Comparison of ENCODE assay signal across 8 mouse cellular contexts in genomic region chr2:155472671-155473569, GRCm38 (mm10). TPM values are rescaled to one million over a fixed set of nuclear protein-coding genes. Genes with fewer than 3 reads are reported as not detected.
DNase-seq lines count a peak whose midpoint lies in the region; ATAC-seq lines count a peak whose summit lies in the region.

No protein-coding gene starts in this region.

- 1% methylated on average over 59 of the region's 71 CpGs for WGBS in hindbrain, embryonic 16.5 days

- H3K4me2 ChIP-seq in hindbrain, embryonic 16.5 days (ENCODE audit: low read length) = peak overlapping the region; percentile 69

- intact Hi-C loops in left cerebral cortex, postnatal 4 days (cut with DNase I) = no loop called here

- peak; percentile 24 for DNase-seq in layer of hippocampus, adult 11-12 months (ENCODE audit: low spot score)
- no peak for DNase-seq in layer of hippocampus, adult 9-10 months (ENCODE audit: low spot score)
- peak; percentile 43 to 55 for DNase-seq in cerebellum, postnatal 36 days
- peak; percentile 18 to 29 for DNase-seq in gastrocnemius, adult 8-10 months (ENCODE audit: low spot score in 2 of 2)
- peak; percentile 31 for DNase-seq in left cerebral cortex, postnatal 4 days
- DNase-seq in mesoderm, embryonic 11.5 days (ENCODE audit: low read depth, low spot score) = peak; percentile 74
- DNase-seq in skeletal muscle tissue, adult 2 months (ENCODE audit: low read depth, low spot score) = peak; percentile 59

- ATAC-seq in hindbrain, embryonic 16.5 days = peak; percentile 69

- no peaks in the 10 kb centered on the region for H3K9me3 ChIP-seq in hindbrain, embryonic 16.5 days (ENCODE audit: control insufficient read depth, low read length)

- peaks cover 14% of the 10 kb centered on the region for H3K4me1 ChIP-seq in hindbrain, embryonic 16.5 days (ENCODE audit: control insufficient read depth, insufficient read depth, low read depth, low read length)

- H3K4me3 ChIP-seq in hindbrain, embryonic 16.5 days (ENCODE audit: low read length) = peak overlapping the region; percentile 92

- H3K27me3 ChIP-seq in hindbrain, embryonic 16.5 days (replicated peaks; ENCODE audit: control insufficient read depth, insufficient read depth, low read length) = no peaks in the 10 kb centered on the region

- peak overlapping the region; percentile 98 for H3K9ac ChIP-seq in hindbrain, embryonic 16.5 days (ENCODE audit: low read depth, low read length)

- H3K27ac ChIP-seq in hindbrain, embryonic 16.5 days (ENCODE audit: low read depth, low read length) = peak overlapping the region; percentile 97

- no peaks in the 10 kb centered on the region for H3K36me3 ChIP-seq in hindbrain, embryonic 16.5 days (ENCODE audit: control insufficient read depth, insufficient read depth, low read length)

RNA-seq across cellular contexts. Expression of gene Ncoa6, which starts 0.8 kb away (rescaled TPM):
- total RNA-seq in gastrocnemius, adult 8-10 months (2022) = 10 to 100 TPM; 11.4 to 13.3 (median 12.8) TPM
- polyA plus RNA-seq in hindbrain, embryonic 16.5 days (2015; fragmentation: Nextera tagmentation; extraction: Ambion mirVana) = 15.8 and 19.4 TPM in 2 replicates
- 10 to 100 TPM; 99.3 to 99.9 TPM for total RNA-seq in left cerebral cortex, postnatal 4 days (2021)

RNA-seq across cellular contexts. Expression of gene Acss2, which starts 44.8 kb away (rescaled TPM):
- 10 to 100 TPM; 25.7 to 34.5 (median 30.1) TPM for total RNA-seq in gastrocnemius, adult 8-10 months (2022)
- 28.4 and 29.3 TPM in 2 replicates for polyA plus RNA-seq in hindbrain, embryonic 16.5 days (2015; fragmentation: Nextera tagmentation; extraction: Ambion mirVana)
- total RNA-seq in left cerebral cortex, postnatal 4 days (2021) = 10 to 100 TPM; 26.3 to 27.6 TPM

RNA-seq across cellular contexts. Expression of gene Ggt7, which starts 45.1 kb away (rescaled TPM):
- 1 to 10 TPM in 2 of 4 experiments, under 1 TPM in 2; 0.75 to 1.4 (median 1.1) TPM for total RNA-seq in gastrocnemius, adult 8-10 months (2022)
- polyA plus RNA-seq in hindbrain, embryonic 16.5 days (2015; fragmentation: Nextera tagmentation; extraction: Ambion mirVana) = 89.4 and 89.9 TPM in 2 replicates
- 10 to 100 TPM; 71.6 to 78.0 TPM for total RNA-seq in left cerebral cortex, postnatal 4 days (2021)

Comparison
In these comparisons a context has a peak if more than half of its experiments do, and no peak if none do; other contexts are left out.
1. RNA of gene Ncoa6, which starts 0.8 kb away (total RNA-seq): 99.3 to 99.9 TPM in left cerebral cortex, postnatal 4 days; 11.4 to 13.3 TPM in gastrocnemius, adult 8-10 months; every median in the first group is over 4 times any median in the second.
2. RNA of gene Ggt7, which starts 45.1 kb away (total RNA-seq): 71.6 to 78.0 TPM in left cerebral cortex, postnatal 4 days; 0.75 to 1.4 TPM in gastrocnemius, adult 8-10 months; every median in the first group is over 10 times any median in the second.